Mouse (Mus musculus): ENCODE measurements at regions not wholly inside any gene's neighbourhood (a gene's known extent, or its start where the extent isn't known, plus 50 kb on each side); places are given as distances from the start of the nearest gene placed in this dataset.

GRCm38 (mm10) chr9:62590407-62591195 is 53.8 kb upstream of the Coro2b start:
- ATAC-seq (replicated peaks in 1 of 2; ENCODE audit: insufficient read depth in 1 of 2, low FRiP score in 2 of 2, low TSS enrichment in 1 of 2, low read depth in 1 of 2, poor library complexity in 2 of 2, severe bottlenecking in 2 of 2) = no peak

- ATAC-seq (replicated peaks in 1 of 2; ENCODE audit: insufficient read depth in 1 of 2, low FRiP score in 2 of 2, low TSS enrichment in 1 of 2, low read depth in 1 of 2, poor library complexity in 2 of 2, severe bottlenecking in 2 of 2) = no peak
These were observed 54.3 kb upstream of the Coro2b start for GRCm38 (mm10) chr9:62591196-62591485.

- no peak for ATAC-seq (replicated peaks in 1 of 2; ENCODE audit: insufficient read depth in 1 of 2, low FRiP score in 2 of 2, low TSS enrichment in 1 of 2, low read depth in 1 of 2, poor library complexity in 2 of 2, severe bottlenecking in 2 of 2)
These were observed 61.2 kb upstream of the Coro2b start for GRCm38 (mm10) chr9:62598056-62598455.

- no peak for ATAC-seq (replicated peaks in 1 of 2; ENCODE audit: insufficient read depth in 1 of 2, low FRiP score in 2 of 2, low TSS enrichment in 1 of 2, low read depth in 1 of 2, poor library complexity in 2 of 2, severe bottlenecking in 2 of 2)
These were observed 62.1 kb upstream of the Coro2b start for GRCm38 (mm10) chr9:62598956-62599355.

- ATAC-seq (replicated peaks in 1 of 2; ENCODE audit: insufficient read depth in 1 of 2, low FRiP score in 2 of 2, low TSS enrichment in 1 of 2, low read depth in 1 of 2, poor library complexity in 2 of 2, severe bottlenecking in 2 of 2) = no peak
These were observed 67.1 kb upstream of the Itga11 start for GRCm38 (mm10) chr9:62610526-62610925.

GRCm38 (mm10) chr9:62611452-62611851 is 66.2 kb upstream of the Itga11 start:
- no peak for ATAC-seq (replicated peaks in 1 of 2; ENCODE audit: insufficient read depth in 1 of 2, low FRiP score in 2 of 2, low TSS enrichment in 1 of 2, low read depth in 1 of 2, poor library complexity in 2 of 2, severe bottlenecking in 2 of 2)

GRCm38 (mm10) chr9:62613053-62613452 is 64.6 kb upstream of the Itga11 start:
- no peak for ATAC-seq (replicated peaks in 1 of 2; ENCODE audit: insufficient read depth in 1 of 2, low FRiP score in 2 of 2, low TSS enrichment in 1 of 2, low read depth in 1 of 2, poor library complexity in 2 of 2, severe bottlenecking in 2 of 2)

- ATAC-seq (replicated peaks in 1 of 2; ENCODE audit: insufficient read depth in 1 of 2, low FRiP score in 2 of 2, low TSS enrichment in 1 of 2, low read depth in 1 of 2, poor library complexity in 2 of 2, severe bottlenecking in 2 of 2) = no peak
These were observed 63.8 kb upstream of the Itga11 start for GRCm38 (mm10) chr9:62613806-62614205.

GRCm38 (mm10) chr9:62614950-62615349 is 62.7 kb upstream of the Itga11 start:
- ATAC-seq (replicated peaks in 1 of 2; ENCODE audit: insufficient read depth in 1 of 2, low FRiP score in 2 of 2, low TSS enrichment in 1 of 2, low read depth in 1 of 2, poor library complexity in 2 of 2, severe bottlenecking in 2 of 2) = no peak

DNA sequence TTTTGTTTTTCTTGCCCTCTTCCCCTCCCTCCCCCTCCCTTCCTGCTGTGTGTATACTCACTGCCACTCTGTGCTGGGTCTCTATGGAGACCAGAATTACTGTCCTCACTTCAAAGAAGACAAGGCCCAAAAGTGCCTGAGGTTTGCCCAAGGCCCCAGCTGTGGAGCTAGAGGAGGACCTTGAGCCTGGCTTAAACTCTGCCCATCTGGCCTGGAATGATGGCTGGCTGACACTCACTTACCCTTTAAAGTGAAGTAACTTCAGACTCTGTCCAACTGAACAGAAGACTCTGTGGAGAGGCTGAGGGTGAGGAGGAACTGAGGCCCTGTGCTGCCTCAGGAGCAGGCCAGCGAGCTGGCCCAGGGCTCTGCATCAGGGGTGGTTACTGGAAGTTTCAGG is 61.8 kb upstream of the Itga11 start:
- ATAC-seq (replicated peaks in 1 of 2; ENCODE audit: insufficient read depth in 1 of 2, low FRiP score in 2 of 2, low TSS enrichment in 1 of 2, low read depth in 1 of 2, poor library complexity in 2 of 2, severe bottlenecking in 2 of 2) = no peak

DNA sequence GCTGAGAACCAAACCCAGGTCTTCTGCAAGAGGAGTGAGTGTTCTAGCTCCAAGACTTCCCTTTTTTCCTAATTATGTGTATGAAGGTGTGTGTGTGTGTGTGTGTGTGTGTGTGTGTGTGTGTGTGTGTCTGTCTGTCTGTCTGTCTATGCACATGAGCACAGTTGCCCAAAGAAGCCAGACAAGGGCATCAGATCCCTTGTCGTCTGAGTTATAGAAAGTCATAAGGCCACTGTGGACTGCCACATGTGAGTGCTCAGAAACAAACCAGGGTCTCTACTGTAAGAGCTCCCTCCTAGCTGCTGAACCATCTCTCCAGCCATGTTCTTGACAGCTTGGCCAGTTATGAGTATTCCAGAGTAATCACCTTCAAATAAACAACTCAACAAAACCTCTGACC is 58.6 kb upstream of the Itga11 start:
- ATAC-seq (replicated peaks in 1 of 2; ENCODE audit: insufficient read depth in 1 of 2, low FRiP score in 2 of 2, low TSS enrichment in 1 of 2, low read depth in 1 of 2, poor library complexity in 2 of 2, severe bottlenecking in 2 of 2) = no peak

GRCm38 (mm10) chr9:62620901-62621445 is 56.7 kb upstream of the Itga11 start:
- ATAC-seq (replicated peaks in 1 of 2; ENCODE audit: insufficient read depth in 1 of 2, low FRiP score in 2 of 2, low TSS enrichment in 1 of 2, low read depth in 1 of 2, poor library complexity in 2 of 2, severe bottlenecking in 2 of 2) = no peak

- ATAC-seq (replicated peaks in 1 of 2; ENCODE audit: insufficient read depth in 1 of 2, low FRiP score in 2 of 2, low TSS enrichment in 1 of 2, low read depth in 1 of 2, poor library complexity in 2 of 2, severe bottlenecking in 2 of 2) = 0 out of 4 replicates have a peak, but pooled peaks of 1 of the 2 experiments have one; percentile 46
These were observed 55.5 kb upstream of the Itga11 start for GRCm38 (mm10) chr9:62622106-62622505.

- ATAC-seq (replicated peaks in 1 of 2; ENCODE audit: insufficient read depth in 1 of 2, low FRiP score in 2 of 2, low TSS enrichment in 1 of 2, low read depth in 1 of 2, poor library complexity in 2 of 2, severe bottlenecking in 2 of 2) = no peak
These were observed 53.0 kb upstream of the Itga11 start for GRCm38 (mm10) chr9:62624562-62625044.

DNA sequence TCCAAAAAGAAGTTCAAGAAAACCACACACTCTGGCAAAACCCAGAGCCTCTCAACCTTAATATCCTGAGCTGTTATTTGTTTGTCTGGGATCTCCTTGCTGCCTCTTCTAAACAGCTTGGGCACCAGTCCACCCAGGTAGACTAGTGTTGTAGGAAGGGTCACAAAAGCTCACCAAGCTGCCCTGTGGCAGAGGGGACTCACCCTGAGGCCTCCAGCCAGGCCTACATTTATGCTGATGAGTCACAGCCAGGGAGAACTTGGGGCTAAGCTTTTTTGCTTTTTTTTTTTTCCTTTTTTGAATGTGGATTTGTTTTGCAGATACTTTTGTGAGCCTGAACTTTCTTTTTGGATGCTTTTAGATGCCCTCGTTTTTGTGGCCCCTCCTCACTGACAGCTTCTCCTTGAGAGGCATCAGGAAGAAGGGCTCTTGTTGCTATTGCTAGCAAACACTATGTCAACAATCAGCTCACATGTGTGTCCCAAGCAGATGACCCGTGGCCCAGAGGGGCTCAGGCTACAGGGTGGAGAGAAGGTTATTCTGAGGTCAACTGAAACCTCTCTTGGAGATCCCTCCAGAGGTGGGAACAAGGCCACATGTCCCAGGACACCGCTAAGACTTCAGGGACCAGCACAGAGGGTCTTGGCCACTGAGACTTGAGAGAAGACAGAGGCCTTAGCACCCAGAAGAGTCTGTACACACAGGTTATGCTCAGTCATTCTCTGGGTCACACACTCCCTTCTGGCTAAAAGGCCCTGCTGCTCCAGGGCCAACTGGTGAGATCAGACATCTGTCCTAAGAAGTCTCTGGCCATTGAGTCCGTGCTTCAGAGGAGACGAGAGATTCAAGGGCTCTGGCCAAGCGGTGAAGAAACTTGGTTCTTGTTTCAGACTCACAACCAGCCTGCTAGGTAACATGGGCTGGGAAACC is 50.3 kb upstream of the Itga11 start:
- ATAC-seq (replicated peaks in 1 of 2; ENCODE audit: insufficient read depth in 1 of 2, low FRiP score in 2 of 2, low TSS enrichment in 1 of 2, low read depth in 1 of 2, poor library complexity in 2 of 2, severe bottlenecking in 2 of 2) = no peak; a peak in 1 of 4 replicates

All from hematopoietic stem cell, adult 5-6 weeks (primary cell).